Mouse (Mus musculus) T-cell, adult 66 days (primary cell): ENCODE data around the gene Kcnk4. TPM values are rescaled to one million over a fixed set of nuclear protein-coding genes. Genes with fewer than 3 reads are reported as not detected.

ENCODE experiments used
- total RNA-seq, 2 experiments: library from RNA; stranded (reverse); gene quantifications; 3 replicates in 1 of 2; 4 replicates in 1 of 2; pipeline ENCODE4 v1.2.4; 2023

The Kcnk4 gene
- total RNA-seq, result not detected

GRCm38 (mm10) chr19:6934195-6934977 is at the start of gene Kcnk4:
TSS of gene Kcnk4 (minus strand) at chr19:6934515.

DNA sequence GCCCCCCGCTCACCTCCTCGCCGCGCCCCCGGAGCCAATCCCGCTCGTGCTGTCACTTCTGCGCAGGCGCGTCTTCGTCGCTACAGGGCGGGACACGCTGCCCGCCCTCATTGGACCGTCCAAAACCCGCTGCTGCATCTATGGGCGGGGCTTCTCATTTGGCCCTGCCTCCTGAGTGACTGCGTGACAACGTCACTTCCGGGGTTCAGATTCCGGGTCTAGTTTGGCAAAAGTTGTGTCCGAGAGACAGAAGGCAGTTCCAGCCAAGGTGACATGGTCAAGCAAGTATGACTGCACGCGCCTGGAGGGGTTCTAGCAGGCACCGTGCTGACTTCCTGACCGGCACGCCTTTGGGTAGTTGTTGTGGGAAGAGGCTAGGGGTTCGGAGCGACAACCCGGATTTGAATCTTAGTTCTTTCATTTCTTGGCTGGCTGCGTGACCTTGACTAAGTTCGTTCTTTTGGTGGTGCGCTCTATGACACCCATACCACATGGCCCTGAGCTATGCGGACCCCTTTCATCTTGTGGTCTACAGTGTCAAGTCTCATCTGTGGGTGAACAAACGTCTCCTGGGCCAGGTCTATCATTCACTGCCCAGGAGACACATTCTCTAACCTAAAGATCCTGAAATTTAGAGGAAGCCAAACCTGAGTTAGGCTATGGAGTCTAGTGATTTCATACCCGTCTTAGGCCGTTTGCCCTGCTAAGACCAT is 46.2 kb upstream of the Kcnk4 start, which contains the start of gene Fkbp2:
TSS of gene Fkbp2 (minus strand) at position 121 of the 713 bp plus-strand sequence.

DNA sequence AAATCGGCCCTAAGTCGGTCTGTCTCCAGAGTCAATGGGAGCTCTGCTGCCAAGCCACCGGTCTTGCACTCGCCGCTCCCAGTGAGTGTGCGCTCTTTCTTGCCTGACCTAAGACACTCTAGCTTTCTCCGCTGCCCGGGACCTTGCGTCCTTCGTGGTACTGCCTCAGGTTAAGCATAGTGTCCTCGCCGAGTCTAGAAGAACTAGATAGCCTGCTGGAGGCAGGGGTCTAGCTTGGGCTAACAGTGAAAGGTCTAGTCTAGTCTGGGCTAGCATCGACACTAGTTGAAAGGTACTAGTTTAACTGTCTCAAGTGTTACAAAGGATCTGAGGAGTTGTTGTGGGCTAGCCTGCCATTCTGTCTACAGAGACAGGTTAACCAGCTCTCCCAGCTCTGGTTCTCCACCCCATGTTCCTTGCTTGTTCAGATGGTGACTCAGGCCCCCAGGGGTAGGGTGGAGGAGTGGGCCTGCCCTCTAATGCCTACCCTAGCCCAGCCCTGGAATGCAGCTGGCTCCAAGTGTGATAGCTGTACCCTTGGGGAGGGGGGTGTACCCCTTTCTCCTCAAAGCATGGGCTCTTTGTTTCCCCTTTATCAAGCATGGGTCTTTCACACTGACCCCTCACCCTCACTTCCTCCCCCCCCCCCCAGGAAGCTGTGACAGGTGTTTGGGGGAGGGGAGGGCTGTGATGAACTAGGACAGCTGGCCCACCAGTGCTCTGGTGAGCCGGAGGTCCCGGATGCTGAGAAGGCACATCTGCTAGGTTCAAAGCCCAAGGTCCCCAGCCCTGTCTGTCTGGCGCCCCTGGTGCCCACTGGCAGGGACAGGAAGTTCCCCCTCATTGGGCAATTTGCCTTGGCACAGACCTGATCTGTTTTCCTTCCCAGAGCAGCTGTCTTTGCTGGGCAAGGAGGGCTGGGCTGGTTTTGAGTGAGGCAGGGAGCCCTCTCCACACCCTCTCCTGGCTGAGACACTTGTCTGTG is 41.5 kb upstream of the Kcnk4 start, which contains the start of gene Plcb3:
TSS of gene Plcb3 (minus strand) at position 934 of the 985 bp plus-strand sequence.

DNA sequence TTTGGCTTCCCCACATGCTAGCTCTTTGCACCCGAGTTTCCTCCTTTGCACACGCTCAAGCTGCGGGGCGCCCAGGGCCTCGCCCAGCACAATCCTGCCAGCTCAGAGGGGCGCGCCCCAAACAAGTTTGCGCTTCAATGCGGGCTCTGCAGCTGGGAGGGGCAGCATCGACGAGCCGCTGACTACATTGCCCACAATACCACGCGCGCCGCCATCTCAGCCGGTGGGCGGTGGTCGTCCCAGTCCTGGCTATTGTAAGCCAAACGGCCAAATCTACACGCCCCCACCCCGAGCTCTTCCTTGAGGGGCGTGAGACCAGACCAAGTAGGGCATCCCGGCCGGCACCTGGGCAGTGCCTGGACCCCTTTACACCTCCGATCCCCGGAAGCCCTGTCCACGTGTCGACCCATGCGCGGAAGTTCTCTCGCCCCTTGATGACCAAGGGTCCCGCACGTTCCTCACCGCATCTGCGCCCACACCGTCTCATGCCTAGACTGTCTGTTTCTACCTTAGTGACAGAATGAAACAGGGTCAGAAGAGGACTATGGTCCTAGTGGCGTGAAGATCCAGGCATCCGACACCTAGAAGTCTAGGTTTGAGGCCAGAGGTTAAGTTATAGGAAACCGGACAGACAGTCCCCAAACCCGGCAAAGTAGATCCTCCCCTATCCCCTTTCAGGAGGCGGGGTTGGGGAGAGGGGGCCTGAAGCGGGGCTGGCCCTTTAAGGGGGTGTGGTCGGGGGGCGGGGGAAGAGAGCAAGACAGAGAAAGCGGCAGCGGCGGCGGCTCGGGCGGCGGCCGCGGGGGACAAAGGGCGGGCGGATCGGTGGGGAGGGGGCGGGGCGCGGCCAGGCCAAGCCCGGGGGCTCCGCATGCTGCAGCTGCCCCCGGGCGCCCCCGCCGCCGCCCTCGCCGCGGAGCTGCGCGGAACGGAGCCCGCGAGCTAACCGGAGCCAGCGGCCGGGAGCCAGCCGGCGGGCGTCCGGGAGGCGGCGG is 40.2 kb upstream of the Kcnk4 start, which contains the start of gene Ppp1r14b:
TSS of gene Ppp1r14b (plus strand) at position 758 of the 995 bp plus-strand sequence.

DNA sequence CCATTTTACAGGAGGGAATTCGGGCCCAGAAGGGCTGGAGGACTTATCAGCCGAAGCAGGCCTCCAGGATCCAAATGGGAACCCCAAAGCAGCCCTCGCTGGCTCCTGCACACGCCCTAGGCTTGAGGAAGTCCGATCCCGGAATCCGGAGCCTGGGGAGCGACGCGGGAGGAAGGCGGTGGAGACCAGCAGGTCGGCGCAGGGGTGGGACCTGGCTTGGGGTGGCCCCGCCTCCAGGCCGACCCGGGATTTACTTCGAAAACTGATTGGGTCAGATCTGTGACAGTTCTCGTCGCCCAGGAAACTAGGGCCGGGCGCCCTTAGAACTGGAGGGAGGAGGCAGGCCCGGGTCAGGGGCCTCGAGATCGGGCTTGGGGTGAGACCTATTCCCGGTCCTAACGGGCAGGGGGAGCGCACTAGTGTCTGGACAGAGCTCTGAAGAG is 8.0 kb upstream of the Kcnk4 start, which contains the start of gene Gpr137:
TSS of gene Gpr137 (minus strand) at position 232 of the 443 bp plus-strand sequence.

GRCm38 (mm10) chr19:6941372-6942248 is 7.3 kb upstream of the Kcnk4 start, which contains the start of gene Bad:
TSS of gene Bad (plus strand) at chr19:6941861.

GRCm38 (mm10) chr19:6925307-6925573 is 9.1 kb downstream of the Kcnk4 start, which contains the start of gene Catsperz:
TSS of gene Catsperz (minus strand) at chr19:6925380.

DNA sequence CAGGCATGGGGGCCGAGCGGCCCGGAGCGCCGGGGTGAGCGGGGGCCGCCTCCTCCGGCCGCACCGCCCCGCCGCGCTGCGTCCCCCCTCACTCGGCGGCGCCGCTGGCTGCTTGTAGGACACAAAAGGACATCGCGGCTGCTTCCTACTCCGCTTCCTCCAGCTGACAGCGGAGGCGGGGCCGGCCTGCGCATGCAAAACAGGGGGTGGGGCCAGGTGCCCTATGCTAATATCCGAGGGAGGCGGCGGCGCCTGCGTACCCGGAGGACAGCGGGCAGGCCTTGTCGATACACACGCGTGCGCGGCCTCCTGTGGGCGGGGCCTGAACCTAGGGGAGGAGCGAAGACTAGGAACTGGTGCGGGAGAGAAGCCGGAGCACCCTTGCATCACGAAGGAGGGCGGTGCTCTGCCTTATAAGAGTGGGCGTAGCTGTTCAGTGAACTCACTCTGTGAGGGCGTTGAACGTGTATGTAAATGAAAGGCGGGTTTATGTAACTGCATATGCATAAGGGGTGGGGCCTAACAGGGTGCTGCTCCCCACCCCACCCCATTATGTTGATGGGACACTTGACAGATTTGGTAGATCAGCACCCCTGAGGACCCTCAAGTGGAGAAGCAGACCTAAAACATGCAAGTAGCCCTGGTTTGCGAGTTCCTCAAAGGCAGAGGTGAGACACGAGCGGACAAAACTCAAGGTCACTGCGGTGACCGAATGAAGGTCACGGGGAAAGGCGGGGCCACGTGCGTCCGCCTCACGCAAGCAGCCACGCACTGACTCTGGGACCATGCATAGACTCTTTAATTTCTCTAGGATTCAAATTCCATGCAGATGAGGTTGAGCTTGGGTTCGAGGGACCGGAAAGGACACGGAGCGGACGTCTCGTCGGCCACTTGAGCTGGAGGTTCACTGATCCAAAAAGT is 12.4 kb downstream of the Kcnk4 start, which contains the start of gene Esrra:
TSS of gene Esrra (minus strand) at position 167 of the 921 bp plus-strand sequence.

GRCm38 (mm10) chr19:6909507-6910289 is 24.6 kb downstream of the Kcnk4 start, which contains the start of the genes Trmt112 and Prdx5:
TSS of gene Trmt112 (plus strand) at chr19:6909698.
TSS of gene Prdx5 (minus strand) at chr19:6910106.

Other genes with a start within 250 kb of the Kcnk4 start
- gene Rps6ka4, start 93.9 kb downstream of the Kcnk4 start, total RNA-seq, result 10 to 100 TPM; 40.2 to 46.5 TPM
- 100 to 1,000 TPM in 1 of 2 experiments, 10 to 100 TPM in 1; 92.8 to 115 TPM for gene Ccdc88b, start 76.3 kb downstream of the Kcnk4 start, total RNA-seq
- 100 to 1,000 TPM; 122 to 142 TPM for gene Trmt112, start 24.8 kb downstream of the Kcnk4 start, total RNA-seq
- 10 to 100 TPM; 66.4 to 71.5 TPM for gene Prdx5, start 24.4 kb downstream of the Kcnk4 start, total RNA-seq
- 10 to 100 TPM; 34.4 to 41.3 TPM for gene Esrra, start 12.7 kb downstream of the Kcnk4 start, total RNA-seq
- not detected for gene Catsperz, start 9.1 kb downstream of the Kcnk4 start, total RNA-seq
- 10 to 100 TPM; 12.0 to 20.5 TPM for gene Bad, start 7.3 kb upstream of the Kcnk4 start, total RNA-seq
- 10 to 100 TPM in 1 of 2 experiments, 1 to 10 TPM in 1; 8.3 to 10.8 TPM for gene Gpr137, start 8.0 kb upstream of the Kcnk4 start, total RNA-seq
- gene Ppp1r14b, start 40.5 kb upstream of the Kcnk4 start, total RNA-seq, result 100 to 1,000 TPM; 130 to 155 TPM
- gene Plcb3, start 42.0 kb upstream of the Kcnk4 start, total RNA-seq, result 10 to 100 TPM; 13.8 TPM
- 10 to 100 TPM; 17.0 to 22.9 TPM for gene Fkbp2, start 46.0 kb upstream of the Kcnk4 start, total RNA-seq
- 10 to 100 TPM; 10.7 to 13.1 TPM for gene Vegfb, start 53.1 kb upstream of the Kcnk4 start, total RNA-seq
- 10 to 100 TPM; 25.1 to 28.3 TPM for gene Dnajc4, start 58.1 kb upstream of the Kcnk4 start, total RNA-seq
- 1 to 10 TPM; 4.2 to 8.3 TPM for gene Nudt22, start 61.6 kb upstream of the Kcnk4 start, total RNA-seq
- 1 to 10 TPM; 2.1 to 3.4 TPM for gene Trpt1, start 61.6 kb upstream of the Kcnk4 start, total RNA-seq
- 100 to 1,000 TPM; 179 to 199 TPM for gene Fermt3, start 85.0 kb upstream of the Kcnk4 start, total RNA-seq
- 100 to 1,000 TPM; 105 to 157 TPM for gene Stip1, start 105.5 kb upstream of the Kcnk4 start, total RNA-seq
- 10 to 100 TPM; 12.1 to 16.4 TPM for gene Macrod1, start 122.3 kb upstream of the Kcnk4 start, total RNA-seq
- gene Flrt1, start 171.2 kb upstream of the Kcnk4 start, total RNA-seq, result not detected